Mouse (Mus musculus): Measurements from ENCODE around the gene Zdhhc12.

GRCm38 (mm10) chr2:30044550-30044949 is 48.9 kb downstream of the Zdhhc12 start:
- TF ChIP-seq CTCF (IDR thresholded peaks at IDR 0.05; ENCODE audit: borderline replicate concordance, control insufficient read depth, extremely low read depth, insufficient read depth, low read length, poor library complexity) = no peak
- no peak for TF ChIP-seq POLR2A (IDR thresholded peaks at IDR 0.05; ENCODE audit: control insufficient read depth, extremely low read depth, insufficient read depth, low read length, poor library complexity)

Data from thymus, adult 2 months (tissue).